Mouse (Mus musculus): ENCODE measurements around the gene Irf2. TPM values are rescaled to one million over a fixed set of nuclear protein-coding genes. Genes with fewer than 3 reads are reported as not detected.

Irf2 gene
- polyA plus RNA-seq, 1 experiment: 10.1 TPM

GRCm38 (mm10) chr8:46843855-46844254, 104.3 kb downstream of the Irf2 start:
- Histone ChIP-seq H3K4me1 (ENCODE audit: control insufficient read depth, insufficient read depth, low read length) (0 out of 2 replicates have a peak, but pooled peaks cover 2% of the 10 kb centered on the region), H3K4me3 (ENCODE audit: control insufficient read depth, low read depth, low read length) (no peak overlapping the region), H3K27ac (ENCODE audit: control insufficient read depth, insufficient read depth, low read depth, low read length) (no peak overlapping the region), H3K36me3 (ENCODE audit: control insufficient read depth, insufficient read depth, low read length) (no peaks in the 10 kb centered on the region), H3K27me3 (ENCODE audit: control insufficient read depth, insufficient read depth, low read length) (no peaks in the 10 kb centered on the region)
- no peak for TF ChIP-seq CTCF (IDR thresholded peaks at IDR 0.05; ENCODE audit: control insufficient read depth, insufficient read depth, insufficient replicate concordance, low read depth, low read length)
- no peak for TF ChIP-seq POLR2A (IDR thresholded peaks at IDR 0.05; ENCODE audit: control insufficient read depth, low read depth, low read length)

GRCm38 (mm10) chr8:46844371-46844973, 104.9 kb downstream of the Irf2 start:
- H3K4me1 ChIP-seq (ENCODE audit: control insufficient read depth, insufficient read depth, low read length): 0 out of 2 replicates have a peak, but pooled peaks cover 2% of the 10 kb centered on the region
- peak overlapping the region; percentile 60 for H3K27ac ChIP-seq (ENCODE audit: control insufficient read depth, insufficient read depth, low read depth, low read length)
- no peaks in the 10 kb centered on the region for H3K36me3 ChIP-seq (ENCODE audit: control insufficient read depth, insufficient read depth, low read length)
- no peaks in the 10 kb centered on the region for H3K27me3 ChIP-seq (ENCODE audit: control insufficient read depth, insufficient read depth, low read length)
- TF ChIP-seq CTCF (IDR thresholded peaks at IDR 0.05; ENCODE audit: control insufficient read depth, insufficient read depth, insufficient replicate concordance, low read depth, low read length) (no peak), POLR2A (IDR thresholded peaks at IDR 0.05; ENCODE audit: control insufficient read depth, low read depth, low read length) (no peak)
- H3K4me3 ChIP-seq (ENCODE audit: control insufficient read depth, low read depth, low read length): no peak overlapping the region

- Histone ChIP-seq H3K4me1 (ENCODE audit: control insufficient read depth, insufficient read depth, low read length) (0 out of 2 replicates have a peak, but pooled peaks cover 2% of the 10 kb centered on the region), H3K4me3 (ENCODE audit: control insufficient read depth, low read depth, low read length) (no peak overlapping the region), H3K36me3 (ENCODE audit: control insufficient read depth, insufficient read depth, low read length) (no peaks in the 10 kb centered on the region), H3K27ac (ENCODE audit: control insufficient read depth, insufficient read depth, low read depth, low read length) (peak overlapping the region; percentile 60), H3K27me3 (ENCODE audit: control insufficient read depth, insufficient read depth, low read length) (no peaks in the 10 kb centered on the region)
- no peak for TF ChIP-seq CTCF (IDR thresholded peaks at IDR 0.05; ENCODE audit: control insufficient read depth, insufficient read depth, insufficient replicate concordance, low read depth, low read length)
- TF ChIP-seq POLR2A (IDR thresholded peaks at IDR 0.05; ENCODE audit: control insufficient read depth, low read depth, low read length): no peak
Observed at GRCm38 (mm10) chr8:46844974-46845774, 105.6 kb downstream of the Irf2 start.

- Histone ChIP-seq H3K27ac (ENCODE audit: control insufficient read depth, insufficient read depth, low read depth, low read length) (no peak overlapping the region), H3K4me3 (ENCODE audit: control insufficient read depth, low read depth, low read length) (no peak overlapping the region), H3K27me3 (ENCODE audit: control insufficient read depth, insufficient read depth, low read length) (no peaks in the 10 kb centered on the region), H3K36me3 (ENCODE audit: control insufficient read depth, insufficient read depth, low read length) (no peaks in the 10 kb centered on the region), H3K4me1 (ENCODE audit: control insufficient read depth, insufficient read depth, low read length) (0 out of 2 replicates have a peak, but pooled peaks cover 2% of the 10 kb centered on the region)
- no peak for TF ChIP-seq POLR2A (IDR thresholded peaks at IDR 0.05; ENCODE audit: control insufficient read depth, low read depth, low read length)
- TF ChIP-seq CTCF (IDR thresholded peaks at IDR 0.05; ENCODE audit: control insufficient read depth, insufficient read depth, insufficient replicate concordance, low read depth, low read length): no peak
Observed at GRCm38 (mm10) chr8:46845891-46846290, 106.4 kb downstream of the Irf2 start.

- Histone ChIP-seq H3K27me3 (ENCODE audit: control insufficient read depth, insufficient read depth, low read length) (no peaks in the 10 kb centered on the region), H3K4me3 (ENCODE audit: control insufficient read depth, low read depth, low read length) (no peak overlapping the region), H3K36me3 (ENCODE audit: control insufficient read depth, insufficient read depth, low read length) (no peaks in the 10 kb centered on the region), H3K27ac (ENCODE audit: control insufficient read depth, insufficient read depth, low read depth, low read length) (no peak overlapping the region), H3K4me1 (ENCODE audit: control insufficient read depth, insufficient read depth, low read length) (0 out of 2 replicates have a peak, but pooled peaks cover 2% of the 10 kb centered on the region)
- TF ChIP-seq POLR2A (IDR thresholded peaks at IDR 0.05; ENCODE audit: control insufficient read depth, low read depth, low read length) (no peak), CTCF (IDR thresholded peaks at IDR 0.05; ENCODE audit: control insufficient read depth, insufficient read depth, insufficient replicate concordance, low read depth, low read length) (no peak)
Observed at GRCm38 (mm10) chr8:46846893-46847292, 107.4 kb downstream of the Irf2 start.

- Histone ChIP-seq H3K27me3 (ENCODE audit: control insufficient read depth, insufficient read depth, low read length) (no peaks in the 10 kb centered on the region), H3K27ac (ENCODE audit: control insufficient read depth, insufficient read depth, low read depth, low read length) (no peak overlapping the region), H3K4me1 (ENCODE audit: control insufficient read depth, insufficient read depth, low read length) (0 out of 2 replicates have a peak, but pooled peaks cover 2% of the 10 kb centered on the region), H3K4me3 (ENCODE audit: control insufficient read depth, low read depth, low read length) (no peak overlapping the region), H3K36me3 (ENCODE audit: control insufficient read depth, insufficient read depth, low read length) (no peaks in the 10 kb centered on the region)
- TF ChIP-seq POLR2A (IDR thresholded peaks at IDR 0.05; ENCODE audit: control insufficient read depth, low read depth, low read length) (no peak), CTCF (IDR thresholded peaks at IDR 0.05; ENCODE audit: control insufficient read depth, insufficient read depth, insufficient replicate concordance, low read depth, low read length) (no peak)
Observed at GRCm38 (mm10) chr8:46848011-46848641, 108.6 kb downstream of the Irf2 start.

- no peak overlapping the region for H3K27ac ChIP-seq (ENCODE audit: control insufficient read depth, insufficient read depth, low read depth, low read length)
- H3K4me1 ChIP-seq (ENCODE audit: control insufficient read depth, insufficient read depth, low read length): 0 out of 2 replicates have a peak, but pooled peaks cover 2% of the 10 kb centered on the region
- no peaks in the 10 kb centered on the region for H3K36me3 ChIP-seq (ENCODE audit: control insufficient read depth, insufficient read depth, low read length)
- no peaks in the 10 kb centered on the region for H3K27me3 ChIP-seq (ENCODE audit: control insufficient read depth, insufficient read depth, low read length)
- H3K4me3 ChIP-seq (ENCODE audit: control insufficient read depth, low read depth, low read length): no peak overlapping the region
- TF ChIP-seq POLR2A (IDR thresholded peaks at IDR 0.05; ENCODE audit: control insufficient read depth, low read depth, low read length) (no peak), CTCF (IDR thresholded peaks at IDR 0.05; ENCODE audit: control insufficient read depth, insufficient read depth, insufficient replicate concordance, low read depth, low read length) (no peak)
Observed at GRCm38 (mm10) chr8:46848931-46849330, 109.4 kb downstream of the Irf2 start.
